Mouse (Mus musculus) testis, postnatal 10 days (tissue): ENCODE results near the gene Bahcc1.

Experiments
- DNase-seq: peaks from one replicate; pipeline ENCODE4 v3.0.0; 2021; ENCODE audit warnings: low spot score

Bahcc1 gene

DNA sequence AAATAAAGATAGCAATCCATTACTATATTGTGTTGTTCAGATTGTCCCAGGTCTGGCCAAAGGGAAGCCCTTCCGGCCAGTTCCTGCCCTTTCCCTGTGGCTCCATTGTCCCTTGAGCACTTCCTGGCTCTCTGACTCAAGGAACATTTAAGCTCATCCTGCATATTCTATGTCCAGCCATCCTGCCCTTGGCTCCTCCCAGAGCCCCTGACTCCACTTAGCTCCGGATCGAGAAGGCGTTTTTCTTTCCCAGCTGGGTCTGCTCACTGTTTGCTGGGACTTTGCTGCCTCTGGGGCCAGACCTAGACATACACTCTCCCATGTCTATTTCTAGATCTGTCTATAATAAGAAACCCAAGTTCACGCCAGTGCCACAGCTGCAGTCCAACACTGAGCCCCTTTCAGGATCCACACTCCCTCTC, 26.1 kb upstream of the Bahcc1 start:
- no peak for DNase-seq

- no peak for DNase-seq
Measured at GRCm38 (mm10) chr11:120208848-120209247, 23.9 kb upstream of the Bahcc1 start.

DNA sequence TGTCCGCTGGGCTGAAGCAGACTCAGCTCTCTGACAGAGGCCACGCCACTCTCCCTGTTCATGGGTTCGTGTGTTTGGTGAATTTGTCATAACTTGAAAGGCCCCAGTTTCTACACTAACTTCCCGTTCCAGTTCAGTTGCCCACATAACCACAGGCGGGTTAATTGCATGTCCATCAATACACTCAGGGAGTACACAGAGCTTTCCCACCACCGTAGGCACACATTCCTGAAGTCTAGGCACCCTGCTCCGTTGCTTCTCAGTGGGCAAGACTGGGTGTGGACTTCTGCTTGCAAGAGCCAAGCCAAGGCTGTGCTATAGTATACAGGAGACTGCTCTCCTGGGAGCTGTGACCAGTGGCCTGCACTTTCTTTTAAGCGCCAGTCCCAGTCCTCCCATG, 23.3 kb upstream of the Bahcc1 start:
- no peak for DNase-seq

DNA sequence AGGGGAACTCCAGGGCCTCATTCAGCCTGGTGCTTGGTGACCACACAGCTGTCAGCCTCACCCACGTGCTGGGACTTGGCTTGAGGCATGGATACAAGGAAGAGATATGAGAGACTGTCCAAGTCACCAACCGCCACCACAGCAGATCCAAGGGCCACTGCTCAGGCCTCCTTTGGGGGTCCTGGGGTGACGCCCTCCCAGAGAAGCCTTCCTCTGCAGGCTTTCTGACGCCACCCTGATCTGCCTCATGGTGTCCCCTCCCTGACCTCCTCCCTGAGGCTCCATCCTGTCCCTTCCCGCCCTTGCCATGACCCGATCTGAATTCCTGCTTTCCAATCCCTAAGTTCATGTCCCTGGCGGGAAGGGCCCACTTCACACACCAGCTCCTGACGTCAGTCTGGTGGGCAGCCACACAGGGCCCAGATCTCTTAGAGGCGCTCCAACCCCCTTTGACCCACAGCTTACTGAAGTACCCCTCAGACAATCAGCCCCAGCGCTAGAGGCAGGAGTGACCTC, 17.0 kb upstream of the Bahcc1 start:
- DNase-seq, result no peak

DNA sequence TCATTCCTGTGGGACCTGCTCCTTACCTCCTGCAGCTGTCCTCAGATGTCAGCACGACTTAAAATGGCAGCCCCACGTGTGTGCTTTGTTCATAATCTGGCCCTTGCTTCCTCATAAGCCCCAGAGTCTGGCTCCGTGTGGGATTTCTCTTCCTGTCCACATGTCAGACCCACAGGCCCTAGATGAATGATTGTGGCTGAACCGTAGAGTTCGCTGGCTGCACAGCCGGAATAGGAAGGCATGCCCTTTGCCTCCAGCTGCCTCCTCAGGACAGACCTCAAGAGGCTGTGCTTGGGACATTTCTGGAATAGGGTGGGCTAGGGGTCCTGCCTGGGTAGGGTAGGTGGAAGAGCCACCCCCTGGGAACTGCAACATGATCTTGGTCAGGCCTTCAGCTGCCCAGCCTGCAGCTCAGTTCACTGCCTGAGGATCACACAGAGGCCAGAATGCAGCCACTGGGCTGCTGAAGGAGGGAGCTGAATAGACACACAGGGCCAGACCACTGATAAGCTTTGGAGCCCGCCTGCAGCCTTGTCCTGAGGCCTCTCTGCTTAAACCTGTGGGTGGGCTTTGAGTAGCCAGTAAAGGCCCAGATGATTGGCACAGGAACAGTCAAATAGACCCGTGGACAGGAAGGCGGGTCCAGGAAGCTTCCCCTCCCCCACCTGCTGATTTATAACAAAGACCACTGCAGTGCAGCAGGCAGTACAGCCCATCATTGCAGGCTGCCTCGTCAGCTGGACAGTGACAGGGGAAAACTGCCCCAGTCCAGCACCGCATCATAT, 16.0 kb upstream of the Bahcc1 start:
- no peak for DNase-seq

- DNase-seq, result no peak
Measured at GRCm38 (mm10) chr11:120218176-120218856, 14.4 kb upstream of the Bahcc1 start.

GRCm38 (mm10) chr11:120218946-120219345, 13.8 kb upstream of the Bahcc1 start:
- no peak for DNase-seq

GRCm38 (mm10) chr11:120219916-120220522, 12.7 kb upstream of the Bahcc1 start:
- DNase-seq, result peak; percentile 64

- DNase-seq, result no peak
Measured at GRCm38 (mm10) chr11:120220963-120221827, 11.6 kb upstream of the Bahcc1 start.

GRCm38 (mm10) chr11:120222425-120223104, 10.2 kb upstream of the Bahcc1 start:
- peak; percentile 35 for DNase-seq

DNA sequence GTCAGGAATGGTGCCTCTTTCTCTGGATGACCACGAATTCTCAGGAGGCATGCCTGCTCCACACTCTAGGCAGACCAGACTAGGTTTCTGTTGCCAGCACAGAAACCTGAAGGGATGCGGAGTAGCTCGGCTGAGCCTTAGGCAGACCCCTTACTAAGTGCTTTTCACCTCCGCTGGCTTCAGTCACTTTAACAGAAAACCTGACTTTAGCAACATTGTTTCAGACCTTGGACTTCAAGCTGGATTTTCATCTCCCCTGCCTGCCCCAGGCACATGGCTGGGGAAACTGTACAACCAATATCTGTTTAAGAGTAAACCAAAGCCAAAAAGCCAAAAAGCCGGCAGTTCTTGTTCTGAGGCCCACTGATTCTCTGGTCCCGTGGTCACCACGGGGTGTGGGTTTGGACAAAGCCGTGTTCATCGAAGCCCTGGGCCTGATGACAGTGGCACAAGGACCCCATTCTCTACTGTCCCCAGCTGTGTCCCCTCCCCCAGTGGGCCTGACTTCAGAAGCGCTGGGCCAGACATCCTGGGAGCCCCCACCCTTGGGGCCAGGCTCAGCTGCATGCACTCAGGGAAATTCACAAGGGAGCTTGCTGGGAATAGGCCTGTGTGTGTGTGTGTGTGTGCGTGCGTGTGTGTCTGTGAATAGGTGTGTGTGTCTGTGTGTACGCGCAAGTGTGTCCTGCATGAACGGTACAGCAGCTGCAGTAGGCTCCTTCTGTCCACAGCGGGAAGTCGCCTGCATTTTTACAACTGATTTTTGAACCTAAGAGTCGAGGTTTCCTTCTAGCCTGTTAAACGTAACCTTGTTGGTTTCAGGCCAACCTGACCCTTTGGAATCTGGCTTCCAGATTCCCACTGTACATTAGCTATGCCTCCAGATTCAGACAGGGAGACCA, 8.9 kb upstream of the Bahcc1 start:
- DNase-seq, result peak; percentile 68

- DNase-seq, result peak; percentile 44
Measured at GRCm38 (mm10) chr11:120224488-120225255, 8.1 kb upstream of the Bahcc1 start.

DNA sequence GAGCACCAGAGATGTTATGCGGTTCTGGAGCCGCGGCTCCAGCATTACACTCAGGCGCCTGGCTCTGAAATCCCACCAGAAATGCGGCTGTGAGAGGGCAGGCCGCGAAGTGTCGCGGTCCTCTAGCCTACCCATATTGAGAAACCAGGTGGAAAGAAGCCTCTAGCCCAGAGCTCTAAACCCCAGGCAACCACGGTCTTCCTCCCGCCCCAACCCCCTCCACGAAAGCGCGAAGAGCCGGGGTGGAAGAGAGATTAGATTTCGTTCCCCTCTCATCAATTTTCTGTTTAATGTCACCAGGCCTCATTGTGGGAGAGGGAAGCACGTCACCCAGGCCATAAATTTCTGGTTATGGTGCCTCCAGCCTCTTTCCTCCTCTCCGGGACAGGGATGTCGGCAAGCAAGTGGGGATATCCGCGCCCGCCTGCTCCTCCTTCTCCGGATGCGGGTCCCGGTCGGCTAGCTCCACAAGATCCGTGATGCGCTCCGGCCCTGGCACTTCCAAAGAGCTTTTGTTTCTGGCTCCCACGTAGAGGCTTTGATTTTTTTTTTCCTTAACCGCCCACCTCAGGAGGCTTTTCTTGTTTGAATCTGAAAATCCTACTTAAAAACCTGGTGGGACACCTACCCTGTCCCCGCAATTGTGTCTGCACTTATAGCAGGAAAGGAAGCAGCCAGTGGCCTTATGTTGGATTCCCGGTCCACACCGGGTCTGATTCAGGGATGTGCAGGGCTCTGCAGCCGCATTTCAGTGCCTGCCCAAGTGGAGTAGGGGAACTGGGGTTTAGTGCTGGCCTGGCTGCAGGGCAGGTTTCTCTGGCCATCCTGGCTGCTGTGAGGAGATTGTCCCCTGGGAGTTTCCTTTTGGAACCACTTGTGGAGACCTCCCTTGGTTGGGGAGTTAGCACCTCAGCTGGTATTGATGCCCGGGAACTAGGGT, 7.2 kb upstream of the Bahcc1 start:
- peak; percentile 53 for DNase-seq

- DNase-seq, result peak; percentile 40
Measured at GRCm38 (mm10) chr11:120226421-120227280, 6.1 kb upstream of the Bahcc1 start.

DNA sequence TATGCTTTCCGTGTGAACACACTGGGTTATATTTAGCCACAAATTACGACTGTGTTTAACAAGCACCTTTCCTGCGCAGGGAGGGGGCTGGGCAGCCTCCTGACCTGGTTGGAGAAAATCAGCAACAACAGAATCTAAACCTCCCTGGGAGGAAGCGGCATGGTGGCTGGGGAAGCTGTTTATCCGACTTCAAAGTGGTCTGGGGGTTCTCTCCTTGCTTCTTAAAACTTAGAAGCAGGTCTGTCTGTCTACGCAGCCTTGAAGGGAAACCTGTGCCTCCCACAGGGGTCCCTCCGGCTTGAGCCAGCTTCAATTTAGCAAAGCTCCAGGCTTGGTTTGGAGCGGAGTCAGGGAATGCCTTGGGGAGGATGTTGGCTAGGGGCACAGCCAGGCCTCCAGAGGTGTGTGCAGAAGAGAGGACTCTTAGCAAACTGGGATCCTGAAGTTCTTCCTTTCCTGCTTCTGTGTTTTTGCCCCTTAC, 5.1 kb upstream of the Bahcc1 start:
- DNase-seq, result peak; percentile 44

GRCm38 (mm10) chr11:120228116-120228890, 4.4 kb upstream of the Bahcc1 start:
- no peak for DNase-seq
